Mouse (Mus musculus): ENCODE measurements around the gene Hccs. TPM values are rescaled to one million over a fixed set of nuclear protein-coding genes. Genes with fewer than 3 reads are reported as not detected.

Hccs gene
- total RNA-seq, 1 experiment from 2014 or later = 25.4 TPM

DNA sequence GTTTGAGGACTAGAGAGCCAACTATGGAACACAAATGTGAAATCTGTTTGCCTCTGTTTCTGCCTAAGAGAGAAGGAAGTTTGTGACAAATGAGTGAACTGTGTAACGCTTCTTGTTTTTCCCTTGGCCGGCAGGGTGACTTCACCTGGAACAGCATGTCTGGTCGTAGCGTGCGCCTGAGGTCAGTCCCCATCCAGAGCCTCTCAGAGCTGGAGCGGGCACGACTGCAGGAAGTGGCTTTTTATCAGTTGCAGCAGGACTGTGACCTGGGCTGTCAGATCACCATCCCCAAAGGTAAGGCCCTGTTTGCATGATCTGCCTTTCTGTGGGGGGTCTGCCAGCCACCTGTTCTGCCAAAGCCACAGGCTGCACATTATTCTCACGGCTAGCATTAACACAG is 100.1 kb downstream of the Hccs start:
- no peak for ATAC-seq (replicated peaks; ENCODE audit: insufficient number of reproducible peaks, low FRiP score, low TSS enrichment, poor library complexity, severe bottlenecking)

DNA sequence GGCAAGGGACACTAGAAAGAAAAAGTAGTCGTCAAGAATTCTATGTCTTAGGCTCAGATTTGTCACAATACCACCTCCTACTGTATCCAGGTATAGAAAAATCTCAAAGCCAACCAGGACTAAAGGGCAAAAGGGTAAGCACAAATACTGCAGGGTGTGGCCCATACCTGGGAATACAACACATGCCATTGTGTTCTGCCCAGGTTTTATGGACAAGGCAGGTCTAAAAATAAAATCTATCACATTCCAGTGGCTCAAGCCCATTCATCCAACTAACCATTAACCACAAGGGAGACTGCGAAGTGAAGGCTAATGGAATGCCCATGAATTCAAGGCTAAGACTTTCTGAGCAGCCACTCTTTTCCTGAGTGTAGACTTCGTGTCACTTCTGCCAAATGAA is 110.2 kb downstream of the Hccs start:
- ATAC-seq (replicated peaks; ENCODE audit: insufficient number of reproducible peaks, low FRiP score, low TSS enrichment, poor library complexity, severe bottlenecking) = no peak

Other genes starting within 250 kb of the Hccs start
- gene Amelx, start 133.2 kb downstream of the Hccs start, total RNA-seq (2017) = not detected in 3 replicates